Mouse (Mus musculus): Measurements from ENCODE around the gene Srpx. TPM values are rescaled to one million over a fixed set of nuclear protein-coding genes. Genes with fewer than 3 reads are reported as not detected.

Srpx gene
- polyA plus RNA-seq, 1 experiment from 2014 or later, result 0.81 TPM

- H3K4me1 ChIP-seq (ENCODE audit: insufficient read depth), result no peaks in the 10 kb centered on the region
- no peaks in the 10 kb centered on the region for H3K9me3 ChIP-seq (ENCODE audit: low read length)
- H3K9ac ChIP-seq (replicated peaks), result no peak overlapping the region
- H3K4me2 ChIP-seq (ENCODE audit: low read depth, low read length), result no peak overlapping the region
- H3K27ac ChIP-seq (ENCODE audit: low read depth), result no peak overlapping the region
- 72% methylated on average over 1 of the region's 1 CpGs for WGBS (ENCODE audit: insufficient replicate concordance)
- TF ChIP-seq CTCF (IDR thresholded peaks at IDR 0.05; ENCODE audit: low read depth) (no peak), EP300 (IDR thresholded peaks at IDR 0.05; ENCODE audit: low read depth) (no peak)
- H3K27me3 ChIP-seq (ENCODE audit: insufficient read depth, low read length), result no peaks in the 10 kb centered on the region
- ATAC-seq (no peak), DNase-seq (no peak)
- H3K36me3 ChIP-seq (replicated peaks; ENCODE audit: insufficient read depth, low read length), result no peaks in the 10 kb centered on the region
- no peak overlapping the region for H3K4me3 ChIP-seq (ENCODE audit: low read depth, low read length)
Observed at GRCm38 (mm10) chrX:10102739-10103138, 14.8 kb downstream of the Srpx start.

- Histone ChIP-seq H3K27ac (ENCODE audit: low read depth) (no peak overlapping the region), H3K9ac (replicated peaks) (no peak overlapping the region), H3K4me3 (ENCODE audit: low read depth, low read length) (no peak overlapping the region), H3K9me3 (ENCODE audit: low read length) (no peaks in the 10 kb centered on the region), H3K36me3 (replicated peaks; ENCODE audit: insufficient read depth, low read length) (no peaks in the 10 kb centered on the region), H3K4me1 (ENCODE audit: insufficient read depth) (no peaks in the 10 kb centered on the region), H3K4me2 (ENCODE audit: low read depth, low read length) (no peak overlapping the region), H3K27me3 (ENCODE audit: insufficient read depth, low read length) (no peaks in the 10 kb centered on the region)
- 73% methylated on average over 3 of the region's 3 CpGs for WGBS (ENCODE audit: insufficient replicate concordance)
- DNase-seq (no peak), ATAC-seq (no peak)
- TF ChIP-seq CTCF (IDR thresholded peaks at IDR 0.05; ENCODE audit: low read depth) (no peak), EP300 (IDR thresholded peaks at IDR 0.05; ENCODE audit: low read depth) (no peak)
Observed at GRCm38 (mm10) chrX:10095797-10096196, 21.7 kb downstream of the Srpx start.

- Histone ChIP-seq H3K27ac (ENCODE audit: low read depth) (no peak overlapping the region), H3K27me3 (ENCODE audit: insufficient read depth, low read length) (no peaks in the 10 kb centered on the region), H3K4me3 (ENCODE audit: low read depth, low read length) (no peak overlapping the region), H3K4me2 (ENCODE audit: low read depth, low read length) (no peak overlapping the region), H3K9me3 (ENCODE audit: low read length) (no peaks in the 10 kb centered on the region), H3K4me1 (ENCODE audit: insufficient read depth) (no peaks in the 10 kb centered on the region), H3K9ac (replicated peaks) (no peak overlapping the region), H3K36me3 (replicated peaks; ENCODE audit: insufficient read depth, low read length) (no peaks in the 10 kb centered on the region)
- WGBS (ENCODE audit: insufficient replicate concordance), result 84% methylated on average over 3 of the region's 3 CpGs
- DNase-seq (no peak), ATAC-seq (no peak)
- TF ChIP-seq EP300 (IDR thresholded peaks at IDR 0.05; ENCODE audit: low read depth), result no peak
- TF ChIP-seq CTCF (IDR thresholded peaks at IDR 0.05; ENCODE audit: low read depth), result no peak
Observed at GRCm38 (mm10) chrX:10080385-10080784, 37.1 kb downstream of the Srpx start.

GRCm38 (mm10) chrX:10079981-10080380, 37.5 kb downstream of the Srpx start:
- Histone ChIP-seq H3K4me3 (ENCODE audit: low read depth, low read length) (no peak overlapping the region), H3K4me2 (ENCODE audit: low read depth, low read length) (no peak overlapping the region), H3K27ac (ENCODE audit: low read depth) (no peak overlapping the region), H3K36me3 (replicated peaks; ENCODE audit: insufficient read depth, low read length) (no peaks in the 10 kb centered on the region), H3K9ac (replicated peaks) (no peak overlapping the region), H3K9me3 (ENCODE audit: low read length) (no peaks in the 10 kb centered on the region), H3K27me3 (ENCODE audit: insufficient read depth, low read length) (no peaks in the 10 kb centered on the region), H3K4me1 (ENCODE audit: insufficient read depth) (no peaks in the 10 kb centered on the region)
- 78% methylated on average over 1 of the region's 1 CpGs for WGBS (ENCODE audit: insufficient replicate concordance)
- ATAC-seq (no peak), DNase-seq (no peak)
- no peak for TF ChIP-seq EP300 (IDR thresholded peaks at IDR 0.05; ENCODE audit: low read depth)
- no peak for TF ChIP-seq CTCF (IDR thresholded peaks at IDR 0.05; ENCODE audit: low read depth)

- no peak overlapping the region for H3K4me3 ChIP-seq (ENCODE audit: low read depth, low read length)
- no peak for TF ChIP-seq EP300 (IDR thresholded peaks at IDR 0.05; ENCODE audit: low read depth)
- TF ChIP-seq CTCF (IDR thresholded peaks at IDR 0.05; ENCODE audit: low read depth), result no peak
- WGBS (ENCODE audit: insufficient replicate concordance), result 64% methylated on average over 3 of the region's 3 CpGs
- H3K9ac ChIP-seq (replicated peaks), result no peak overlapping the region
- no peak for ATAC-seq
- no peaks in the 10 kb centered on the region for H3K36me3 ChIP-seq (replicated peaks; ENCODE audit: insufficient read depth, low read length)
- H3K4me1 ChIP-seq (ENCODE audit: insufficient read depth), result no peaks in the 10 kb centered on the region
- H3K4me2 ChIP-seq (ENCODE audit: low read depth, low read length), result no peak overlapping the region
- no peaks in the 10 kb centered on the region for H3K9me3 ChIP-seq (ENCODE audit: low read length)
- no peak overlapping the region for H3K27ac ChIP-seq (ENCODE audit: low read depth)
- no peaks in the 10 kb centered on the region for H3K27me3 ChIP-seq (ENCODE audit: insufficient read depth, low read length)
- no peak for DNase-seq
Observed at GRCm38 (mm10) chrX:10073966-10074365, 43.5 kb downstream of the Srpx start.

GRCm38 (mm10) chrX:10071529-10071928, 46.0 kb downstream of the Srpx start:
- Histone ChIP-seq H3K27ac (ENCODE audit: low read depth) (no peak overlapping the region), H3K4me3 (ENCODE audit: low read depth, low read length) (no peak overlapping the region), H3K36me3 (replicated peaks; ENCODE audit: insufficient read depth, low read length) (no peaks in the 10 kb centered on the region), H3K4me2 (ENCODE audit: low read depth, low read length) (no peak overlapping the region), H3K9ac (replicated peaks) (no peak overlapping the region), H3K4me1 (ENCODE audit: insufficient read depth) (no peaks in the 10 kb centered on the region), H3K9me3 (ENCODE audit: low read length) (no peaks in the 10 kb centered on the region), H3K27me3 (ENCODE audit: insufficient read depth, low read length) (no peaks in the 10 kb centered on the region)
- DNase-seq (no peak), ATAC-seq (no peak)
- 55% methylated on average over 2 of the region's 2 CpGs for WGBS (ENCODE audit: insufficient replicate concordance)
- no peak for TF ChIP-seq CTCF (IDR thresholded peaks at IDR 0.05; ENCODE audit: low read depth)
- no peak for TF ChIP-seq EP300 (IDR thresholded peaks at IDR 0.05; ENCODE audit: low read depth)

- no peak for DNase-seq
Observed at GRCm38 (mm10) chrX:10070689-10071088, 46.8 kb downstream of the Srpx start.

More at GRCm38 (mm10) chrX:10070689-10071088, 46.8 kb downstream of the Srpx start:
- ATAC-seq, result no peak
- H3K27ac ChIP-seq (ENCODE audit: low read depth), result no peak overlapping the region
- TF ChIP-seq CTCF (IDR thresholded peaks at IDR 0.05; ENCODE audit: low read depth), result peak; percentile 39
- TF ChIP-seq EP300 (IDR thresholded peaks at IDR 0.05; ENCODE audit: low read depth), result no peak
- no peak overlapping the region for H3K9ac ChIP-seq (replicated peaks)
- H3K36me3 ChIP-seq (replicated peaks; ENCODE audit: insufficient read depth, low read length), result no peaks in the 10 kb centered on the region
- H3K27me3 ChIP-seq (ENCODE audit: insufficient read depth, low read length), result no peaks in the 10 kb centered on the region
- no peaks in the 10 kb centered on the region for H3K9me3 ChIP-seq (ENCODE audit: low read length)
- no peak overlapping the region for H3K4me3 ChIP-seq (ENCODE audit: low read depth, low read length)
- H3K4me2 ChIP-seq (ENCODE audit: low read depth, low read length), result no peak overlapping the region
- 18% methylated on average over 6 of the region's 6 CpGs for WGBS (ENCODE audit: insufficient replicate concordance)
- no peaks in the 10 kb centered on the region for H3K4me1 ChIP-seq (ENCODE audit: insufficient read depth)
